Mouse (Mus musculus): ENCODE results near the gene Gtf2f2. TPM values are rescaled to one million over a fixed set of nuclear protein-coding genes. Genes with fewer than 3 reads are reported as not detected.

The Gtf2f2 gene
- total RNA-seq, 2 experiments from 2014 or later: 14.8 to 15.5 TPM

DNA sequence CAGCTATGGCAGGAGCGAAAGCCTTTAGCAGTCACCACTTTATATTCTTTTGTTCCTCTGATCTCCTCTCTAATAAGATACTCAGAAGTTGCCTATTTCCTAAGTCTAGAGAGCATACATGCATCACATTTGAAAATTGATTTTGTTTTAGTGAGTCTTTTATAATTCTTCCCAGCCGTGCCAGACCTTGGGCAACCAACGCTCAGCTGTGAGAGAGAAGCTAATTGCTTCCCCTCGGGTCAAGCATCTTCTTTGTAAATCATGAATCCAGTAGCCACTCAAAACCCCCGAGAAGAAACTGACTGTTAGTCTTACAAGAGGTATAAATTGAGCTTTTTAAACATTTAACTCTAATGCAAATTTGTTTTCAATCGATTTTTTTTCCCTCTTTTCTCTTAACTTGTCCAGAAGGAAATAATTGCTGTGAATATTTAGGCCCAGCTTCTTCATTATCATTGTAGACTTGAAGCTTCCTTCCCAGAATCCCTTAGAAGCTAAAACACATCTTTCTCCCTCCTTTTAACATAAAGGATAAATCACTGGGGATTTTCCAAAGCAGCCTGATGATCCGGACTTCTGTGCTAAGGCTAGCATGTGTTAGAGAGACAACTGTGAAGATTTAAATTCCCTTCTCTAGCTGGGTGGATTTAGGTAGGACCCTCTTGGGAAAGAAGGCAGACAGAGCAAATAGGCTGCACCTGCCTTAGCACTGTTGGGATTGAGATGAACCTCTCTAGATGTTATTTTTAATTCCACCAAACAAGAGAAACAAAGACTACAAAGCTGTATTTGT is 10.5 kb upstream of the Gtf2f2 start:
- intact Hi-C loops (cut with DNase I): no loop called here

DNA sequence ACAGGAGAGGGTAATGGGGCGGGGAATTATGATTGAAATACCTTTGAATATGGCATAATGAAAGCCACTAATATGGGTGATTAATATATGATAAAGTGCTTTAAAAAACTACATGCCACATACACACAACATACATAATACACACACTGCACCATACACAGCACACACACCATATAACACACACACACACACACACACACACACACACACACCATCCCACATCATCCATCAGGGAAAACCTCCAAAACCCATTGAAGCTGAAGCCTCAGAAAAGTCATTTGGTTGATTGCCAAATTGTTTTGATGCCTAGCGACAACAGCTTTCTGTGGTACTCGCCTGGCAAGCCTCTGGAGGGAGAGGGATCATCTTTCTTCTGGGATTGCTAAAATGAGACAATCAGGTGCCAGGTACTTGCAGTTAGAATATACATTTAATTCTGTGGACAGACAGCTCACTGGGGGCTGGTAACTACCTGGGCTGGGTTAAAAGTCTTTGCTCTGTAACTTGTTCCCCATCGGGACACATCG is 9.7 kb upstream of the Gtf2f2 start:
- intact Hi-C loops (cut with DNase I): no loop called here
- no peak for DNase-seq (ENCODE audit: extremely low spot score in 1 of 2, low spot score in 2 of 2)
- no peak for TF ChIP-seq CTCF (IDR thresholded peaks at IDR 0.05)
- Histone ChIP-seq H3K4me3 (no peak overlapping the region), H3K27ac (no peak overlapping the region)

More for the DNA sequence above, 10.5 kb upstream of the Gtf2f2 start:
- no peak overlapping the region for H3K27ac ChIP-seq
- H3K4me3 ChIP-seq: no peak overlapping the region
- no peak for DNase-seq (ENCODE audit: extremely low spot score in 1 of 2, low spot score in 2 of 2)
- no peak for TF ChIP-seq CTCF (IDR thresholded peaks at IDR 0.05)

DNA sequence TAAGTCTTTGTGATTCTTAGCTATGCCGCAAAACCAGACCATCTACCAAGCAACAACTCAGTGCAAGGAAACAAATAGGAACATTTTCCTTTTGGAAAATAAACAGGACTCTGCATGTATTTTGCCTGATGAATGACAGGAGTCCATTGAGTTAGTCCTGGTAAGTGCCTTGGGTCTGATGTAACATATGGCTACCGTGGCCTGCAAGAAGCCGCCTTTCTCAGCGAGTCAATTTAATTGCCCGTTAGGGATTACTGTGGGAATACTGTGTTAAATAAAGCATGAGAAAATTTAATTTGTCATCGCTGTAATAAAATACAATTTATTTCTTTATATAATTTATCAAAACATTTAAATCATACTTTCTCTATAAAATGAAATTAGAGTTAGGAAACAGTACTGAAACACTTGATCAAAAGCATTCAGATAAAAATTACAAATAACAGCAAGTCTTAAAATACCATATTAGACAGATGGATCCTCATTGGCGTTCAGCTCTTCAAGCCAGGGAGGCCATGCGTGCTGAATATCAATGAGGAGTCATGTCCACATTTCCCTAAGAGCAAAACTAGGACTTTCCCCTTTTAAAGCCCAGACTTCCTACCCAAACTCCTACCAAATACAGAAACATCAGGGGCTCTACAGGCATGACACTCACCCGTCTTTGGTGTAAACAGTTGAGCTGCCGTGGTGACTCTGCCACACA is 7.3 kb upstream of the Gtf2f2 start:
- intact Hi-C loops (cut with DNase I): no loop called here
- TF ChIP-seq CTCF (IDR thresholded peaks at IDR 0.05): no peak
- no peak overlapping the region for H3K4me3 ChIP-seq
- no peak for DNase-seq (ENCODE audit: extremely low spot score in 1 of 2, low spot score in 2 of 2)
- H3K27ac ChIP-seq: no peak overlapping the region

DNA sequence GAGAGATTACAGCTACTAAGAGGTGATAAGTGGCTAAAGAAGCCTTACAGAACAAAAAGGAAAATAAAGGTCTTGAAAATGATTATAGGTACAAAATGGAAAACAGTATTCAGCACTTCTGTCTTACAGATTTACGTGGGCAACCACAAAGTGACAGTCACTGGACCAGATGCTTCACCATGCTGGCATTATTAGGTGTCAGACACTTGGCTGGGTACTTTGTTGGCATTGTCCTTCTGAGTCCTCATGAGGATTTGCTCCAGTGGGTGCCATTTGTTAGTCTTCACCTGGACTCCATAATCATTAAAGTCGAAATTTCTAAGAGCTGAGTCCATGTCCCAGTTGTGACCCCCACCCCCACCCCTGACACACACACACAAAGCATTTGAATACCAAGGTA is 3.7 kb upstream of the Gtf2f2 start:
- Histone ChIP-seq H3K4me3 (no peak overlapping the region), H3K27ac (no peak overlapping the region)
- intact Hi-C loops (cut with DNase I): no loop called here
- TF ChIP-seq CTCF (IDR thresholded peaks at IDR 0.05): no peak
- no peak for DNase-seq (ENCODE audit: extremely low spot score in 1 of 2, low spot score in 2 of 2)

DNA sequence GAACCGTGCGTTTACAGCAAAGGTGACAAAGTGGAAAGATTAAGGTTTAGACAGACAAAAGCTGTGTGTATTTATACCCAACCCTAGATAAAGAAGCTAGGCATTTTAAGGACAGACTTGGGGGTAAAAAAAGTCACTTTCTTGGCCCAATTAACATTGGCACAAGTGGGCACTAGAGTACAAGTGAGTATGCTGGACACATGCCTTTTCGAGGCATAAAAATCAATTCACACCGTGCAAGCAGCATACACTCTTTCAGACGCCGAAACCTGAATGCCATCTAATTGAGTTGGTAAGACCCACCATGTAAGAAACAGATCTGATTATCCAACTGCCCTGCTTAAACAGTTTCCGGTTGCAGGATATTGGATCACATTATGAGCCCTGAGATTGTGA is 395 bp upstream of the Gtf2f2 start:
- no peak for TF ChIP-seq CTCF (IDR thresholded peaks at IDR 0.05)
- peak overlapping the region; percentile 96 for H3K4me3 ChIP-seq
- DNase-seq (ENCODE audit: extremely low spot score in 1 of 2, low spot score in 2 of 2): no peak
- H3K27ac ChIP-seq: no peak overlapping the region
- intact Hi-C loops (cut with DNase I): loop anchor here (2.0 kb wide), 1 partner anchor 48 kb away; no protein-coding TSS in a partner anchor

DNA sequence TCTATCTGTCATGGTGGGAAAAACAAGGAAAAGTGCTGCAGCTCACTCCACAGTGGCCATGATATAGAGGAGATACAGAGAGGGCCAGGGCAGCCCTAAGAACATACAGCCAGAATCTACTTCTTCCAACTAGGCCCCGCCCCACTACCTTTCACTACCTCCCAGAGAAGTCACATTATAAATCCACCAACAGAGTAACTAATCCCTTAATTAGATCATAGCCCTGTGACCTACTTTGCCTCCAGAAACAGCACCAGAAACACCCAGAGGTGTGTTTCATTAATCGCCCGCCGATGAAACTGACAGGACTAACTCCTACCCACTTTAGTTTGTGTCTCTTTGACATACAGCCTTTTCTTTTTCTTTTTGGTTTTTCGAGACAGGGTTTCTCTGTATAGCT is 1.5 kb downstream of the Gtf2f2 start:
- DNase-seq (ENCODE audit: extremely low spot score in 1 of 2, low spot score in 2 of 2): no peak
- Histone ChIP-seq H3K27ac (no peak overlapping the region), H3K4me3 (no peak overlapping the region)
- intact Hi-C loops (cut with DNase I): no loop called here
- no peak for TF ChIP-seq CTCF (IDR thresholded peaks at IDR 0.05)

DNA sequence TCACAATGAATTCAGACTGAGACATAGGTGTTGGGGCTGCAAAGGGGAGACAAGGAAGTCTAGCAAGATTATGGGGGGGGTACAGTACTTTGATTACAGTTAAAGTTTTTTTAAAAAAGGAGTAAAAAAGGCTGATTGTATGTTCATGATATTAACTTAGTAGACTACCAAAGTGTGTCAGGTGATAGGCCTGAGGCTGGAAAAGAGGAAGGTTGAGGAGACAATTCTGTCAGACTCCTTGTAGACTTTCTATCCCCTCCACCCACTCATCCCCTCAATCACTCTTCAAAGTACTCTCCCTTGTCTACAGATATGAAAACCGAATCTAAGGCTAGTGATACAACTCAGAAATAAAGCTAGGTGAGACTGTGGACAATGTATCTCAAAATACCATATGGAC is 2.5 kb downstream of the Gtf2f2 start:
- intact Hi-C loops (cut with DNase I): no loop called here

DNA sequence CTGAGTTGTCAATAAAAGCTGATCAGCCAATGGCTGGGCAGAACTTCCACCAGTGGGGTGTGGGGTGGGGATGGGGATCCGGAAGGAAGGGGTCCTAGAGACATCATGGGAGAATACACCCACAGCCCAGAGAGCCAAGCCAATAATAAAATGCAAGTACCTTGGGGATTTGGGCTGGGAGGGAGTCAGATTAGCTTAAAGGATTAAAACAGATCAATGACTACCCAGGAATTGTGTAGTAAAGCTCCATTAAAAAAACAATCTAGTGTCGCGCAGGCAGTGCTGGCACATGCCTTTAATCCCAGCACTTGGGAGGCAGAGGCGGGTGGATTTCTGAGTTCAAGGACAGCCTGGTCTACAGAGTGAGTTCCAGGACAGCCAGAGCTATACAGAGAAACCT is 5.7 kb downstream of the Gtf2f2 start:
- Histone ChIP-seq H3K4me3 (no peak overlapping the region), H3K27ac (no peak overlapping the region)
- TF ChIP-seq CTCF (IDR thresholded peaks at IDR 0.05): no peak
- DNase-seq (ENCODE audit: extremely low spot score in 1 of 2, low spot score in 2 of 2): no peak
- intact Hi-C loops (cut with DNase I): no loop called here

More for the DNA sequence above, 2.5 kb downstream of the Gtf2f2 start:
- no peak overlapping the region for H3K4me3 ChIP-seq
- DNase-seq (ENCODE audit: extremely low spot score in 1 of 2, low spot score in 2 of 2): no peak
- no peak overlapping the region for H3K27ac ChIP-seq
- no peak for TF ChIP-seq CTCF (IDR thresholded peaks at IDR 0.05)

DNA sequence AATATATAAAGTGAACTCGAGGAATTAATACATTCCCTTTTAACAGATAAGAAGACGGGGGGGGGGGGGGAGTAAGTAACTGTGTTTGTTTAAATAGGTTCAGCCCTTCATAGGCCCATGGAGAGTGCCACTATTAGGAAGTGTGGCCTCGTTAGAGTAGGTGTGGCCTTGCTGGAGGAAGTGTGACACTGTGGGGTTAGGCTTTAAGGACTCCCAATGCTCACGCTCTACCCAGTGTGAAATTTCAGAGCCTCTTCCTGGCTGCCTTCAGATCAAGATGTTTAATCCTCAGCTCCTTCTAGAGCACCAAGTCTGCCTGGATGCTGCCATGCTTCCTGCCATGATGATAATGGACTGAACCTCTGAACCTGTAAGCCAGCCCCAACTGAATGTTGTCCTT is 8.9 kb downstream of the Gtf2f2 start:
- Histone ChIP-seq H3K4me3 (no peak overlapping the region), H3K27ac (no peak overlapping the region)
- intact Hi-C loops (cut with DNase I): no loop called here
- TF ChIP-seq CTCF (IDR thresholded peaks at IDR 0.05): no peak
- DNase-seq (ENCODE audit: extremely low spot score in 1 of 2, low spot score in 2 of 2): no peak

DNA sequence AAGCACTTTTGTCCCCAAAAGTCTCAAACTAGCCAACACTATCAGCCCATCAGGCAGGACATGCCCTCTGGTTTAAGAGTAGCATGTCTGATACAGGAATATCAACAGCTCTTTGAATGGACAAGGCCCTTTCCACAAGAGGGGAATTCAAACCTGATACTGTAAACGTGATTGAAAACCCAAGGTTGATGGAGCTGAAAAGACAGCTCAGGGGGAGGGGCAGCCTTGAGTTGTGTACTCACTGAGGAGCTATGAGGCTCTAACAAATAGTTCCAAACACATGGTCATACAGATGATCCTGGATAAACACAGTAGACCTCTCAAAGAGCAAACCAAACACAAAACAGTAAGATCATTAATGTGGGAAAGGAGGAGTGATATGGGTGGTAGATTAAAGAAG is 12.6 kb downstream of the Gtf2f2 start:
- Histone ChIP-seq H3K4me3 (no peak overlapping the region), H3K27ac (no peak overlapping the region)
- intact Hi-C loops (cut with DNase I): no loop called here
- TF ChIP-seq CTCF (IDR thresholded peaks at IDR 0.05): no peak
- no peak for DNase-seq (ENCODE audit: extremely low spot score in 1 of 2, low spot score in 2 of 2)

DNA sequence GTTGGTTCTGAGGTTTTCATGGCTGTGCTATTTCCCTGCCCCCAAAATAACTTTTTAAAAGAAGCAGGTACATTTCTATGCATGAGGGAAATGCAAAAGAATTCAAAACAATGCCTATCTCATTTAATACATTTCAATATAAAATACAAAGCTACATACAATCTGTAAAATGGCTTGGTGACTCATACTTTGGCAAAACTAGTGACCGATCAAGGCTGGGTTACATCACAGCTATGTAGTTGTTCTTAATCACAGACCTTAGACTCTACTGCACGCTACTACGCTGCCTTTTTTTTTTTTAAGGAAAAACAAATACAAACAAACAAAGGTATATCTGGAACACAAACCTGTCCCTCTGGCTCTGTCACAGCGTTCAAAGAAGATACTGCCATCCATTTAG is 18.3 kb downstream of the Gtf2f2 start:
- intact Hi-C loops (cut with DNase I): no loop called here
- TF ChIP-seq CTCF (IDR thresholded peaks at IDR 0.05): no peak
- Histone ChIP-seq H3K4me3 (no peak overlapping the region), H3K27ac (no peak overlapping the region)
- no peak for DNase-seq (ENCODE audit: extremely low spot score in 1 of 2, low spot score in 2 of 2)

DNA sequence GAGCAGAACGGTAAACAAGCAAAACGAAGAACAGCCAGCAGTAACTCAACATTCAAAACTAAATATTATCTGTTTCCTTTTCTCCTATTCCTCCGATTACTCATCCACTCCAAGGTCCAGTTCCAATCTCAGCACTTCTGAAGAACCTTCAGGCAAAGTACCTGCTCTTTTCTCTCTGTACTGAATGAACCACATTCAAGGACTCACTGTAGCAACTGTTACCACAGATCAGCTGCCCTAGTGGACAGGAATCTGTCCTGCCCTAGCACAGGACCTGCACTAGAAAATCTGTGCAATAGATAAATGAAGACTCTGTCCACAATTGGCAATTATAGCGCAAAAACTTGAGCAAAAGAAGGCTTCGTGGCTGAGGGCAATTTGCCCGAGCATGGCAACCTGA is 19.7 kb downstream of the Gtf2f2 start:
- H3K27ac ChIP-seq: no peak overlapping the region
- no peak for TF ChIP-seq CTCF (IDR thresholded peaks at IDR 0.05)
- H3K4me3 ChIP-seq: no peak overlapping the region
- DNase-seq (ENCODE audit: extremely low spot score in 1 of 2, low spot score in 2 of 2): no peak
- intact Hi-C loops (cut with DNase I): no loop called here
